Mouse (Mus musculus) left cerebral cortex, postnatal 36 days (tissue): Measurements from ENCODE around the gene Mrps34. TPM values are rescaled to one million over a fixed set of nuclear protein-coding genes. Genes with fewer than 3 reads are reported as not detected.
A peak's percentile ranks its signal among the peaks of the same experiment; 100 is the strongest.

Experiments
- DNase-seq, 2 experiments: peaks; one replicate each; pipeline ENCODE4 v3.0.0; 2021 to 2022; ENCODE audit warnings: low spot score in 2 of 2, mixed read lengths in 1 of 2
- intact Hi-C: fragments of 180-260 bp; cut with DNase I; formaldehyde crosslinking; loops from one replicate; pipeline ENCODE4 v1.15.1; 2025
- total RNA-seq, 2 experiments: library from RNA; stranded (reverse); gene quantifications; 2 replicates each; pipeline ENCODE4 v1.2.3; 2021

Mrps34 gene
- total RNA-seq, 2 experiments from 2014 or later = 61.8 to 74.6 TPM

DNA sequence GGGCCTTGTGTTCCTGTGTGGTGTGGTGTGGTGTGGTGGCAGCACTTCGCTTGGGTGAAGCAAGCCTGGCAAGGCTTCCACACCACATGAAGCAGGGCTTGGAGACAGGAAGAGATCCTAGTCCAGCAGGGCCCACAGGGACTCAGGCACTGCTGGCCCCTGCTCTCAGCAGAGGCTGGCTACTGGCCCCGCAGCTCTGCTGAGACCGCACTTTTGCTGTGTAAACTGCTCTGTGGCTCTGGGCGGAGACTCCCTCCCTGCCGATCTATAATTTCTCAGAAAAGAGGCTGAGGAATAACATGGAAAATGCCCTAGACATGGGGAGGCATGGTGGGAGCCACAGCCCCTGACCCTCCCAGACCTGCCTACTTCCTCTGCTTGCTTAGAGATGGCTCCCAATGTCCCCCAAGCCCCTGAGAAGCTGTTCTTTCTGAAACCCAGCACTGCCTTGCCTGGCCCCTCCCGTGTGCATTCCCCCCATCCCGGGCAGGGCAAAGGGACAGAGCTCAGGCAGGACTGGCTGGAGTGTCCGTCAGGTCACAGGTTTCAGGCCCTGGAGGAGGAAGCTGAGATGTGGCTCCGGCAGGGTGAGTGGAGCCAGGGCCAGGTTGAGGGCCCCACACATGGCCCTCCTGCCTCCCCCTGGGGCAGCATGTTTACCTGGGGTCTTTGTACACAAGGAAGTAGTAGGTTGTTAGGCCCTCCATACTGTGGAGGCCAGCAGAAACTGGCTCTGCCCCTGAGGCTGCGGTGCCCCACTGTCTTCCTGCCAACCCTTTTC, 17.4 kb upstream of the Mrps34 start:
- intact Hi-C loops = no loop called here
- no peak for DNase-seq

DNA sequence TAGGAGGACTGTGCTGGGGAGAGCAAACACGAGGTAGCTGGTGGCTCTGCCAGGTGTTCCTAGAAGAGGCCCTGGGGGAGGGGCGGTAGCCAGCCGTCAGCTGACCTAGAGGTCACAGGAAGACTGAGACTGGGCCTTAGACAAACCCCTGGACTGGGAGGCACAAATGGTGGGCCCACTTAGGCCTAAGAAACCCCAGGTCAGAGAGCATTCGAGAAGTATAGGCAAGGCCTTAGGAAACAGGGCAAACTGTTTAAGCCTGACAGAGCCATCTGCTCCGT, 16.9 kb upstream of the Mrps34 start:
- DNase-seq = no peak
- intact Hi-C loops = no loop called here

GRCm38 (mm10) chr17:24878531-24878930, 16.4 kb upstream of the Mrps34 start:
- intact Hi-C loops = no loop called here
- DNase-seq = no peak

- no peak for DNase-seq
- intact Hi-C loops = loop anchor here (5.0 kb wide), 1 partner anchor 135 kb away; no protein-coding TSS in a partner anchor
Observed at GRCm38 (mm10) chr17:24881738-24882440, 13.0 kb upstream of the Mrps34 start.

DNA sequence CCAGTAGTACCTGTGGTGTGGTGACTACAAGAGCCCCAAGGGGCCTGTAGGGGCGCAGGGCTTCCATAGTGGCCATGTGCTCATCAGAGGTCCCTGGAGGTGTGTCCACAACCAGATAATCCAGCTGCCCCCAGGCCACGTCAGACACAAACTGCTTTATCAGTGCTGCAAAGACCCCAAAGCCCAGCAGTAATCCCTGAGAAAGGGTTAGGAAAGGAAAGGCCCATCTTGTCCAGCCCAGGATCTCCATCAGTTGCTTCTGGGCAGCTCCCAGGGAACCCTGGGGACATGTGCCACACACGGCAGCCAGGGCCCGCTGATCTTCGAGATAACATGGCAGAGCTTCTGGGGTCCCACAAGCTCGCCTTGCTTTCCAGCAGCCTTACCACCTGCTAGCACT, 10.5 kb upstream of the Mrps34 start:
- intact Hi-C loops = loop anchor here (5.0 kb wide), 1 partner anchor 137 kb away; no protein-coding TSS in a partner anchor
- no peak for DNase-seq

- no peak for DNase-seq
- intact Hi-C loops = loop anchor here (2.0 kb wide), 1 partner anchor 35 kb away; the partner anchor contains the start of gene Fahd1
Observed at GRCm38 (mm10) chr17:24885356-24886133, 9.4 kb upstream of the Mrps34 start.

GRCm38 (mm10) chr17:24886134-24886931, 8.6 kb upstream of the Mrps34 start, which contains the start of the genes Nubp2 and Spsb3:
Nubp2 (minus strand) TSS chr17:24886349.
Spsb3 (plus strand) TSS chr17:24886643.
- intact Hi-C loops = loop anchor here (2.0 kb wide), 1 partner anchor 36 kb away; the partner anchor contains the start of gene Fahd1
- peak; percentile 97 for DNase-seq

- intact Hi-C loops = loop anchor here (2.0 kb wide), 1 partner anchor 36 kb away; the partner anchor contains the start of gene Fahd1
- DNase-seq = no peak
Observed at GRCm38 (mm10) chr17:24886932-24887271, 8.0 kb upstream of the Mrps34 start.

DNA sequence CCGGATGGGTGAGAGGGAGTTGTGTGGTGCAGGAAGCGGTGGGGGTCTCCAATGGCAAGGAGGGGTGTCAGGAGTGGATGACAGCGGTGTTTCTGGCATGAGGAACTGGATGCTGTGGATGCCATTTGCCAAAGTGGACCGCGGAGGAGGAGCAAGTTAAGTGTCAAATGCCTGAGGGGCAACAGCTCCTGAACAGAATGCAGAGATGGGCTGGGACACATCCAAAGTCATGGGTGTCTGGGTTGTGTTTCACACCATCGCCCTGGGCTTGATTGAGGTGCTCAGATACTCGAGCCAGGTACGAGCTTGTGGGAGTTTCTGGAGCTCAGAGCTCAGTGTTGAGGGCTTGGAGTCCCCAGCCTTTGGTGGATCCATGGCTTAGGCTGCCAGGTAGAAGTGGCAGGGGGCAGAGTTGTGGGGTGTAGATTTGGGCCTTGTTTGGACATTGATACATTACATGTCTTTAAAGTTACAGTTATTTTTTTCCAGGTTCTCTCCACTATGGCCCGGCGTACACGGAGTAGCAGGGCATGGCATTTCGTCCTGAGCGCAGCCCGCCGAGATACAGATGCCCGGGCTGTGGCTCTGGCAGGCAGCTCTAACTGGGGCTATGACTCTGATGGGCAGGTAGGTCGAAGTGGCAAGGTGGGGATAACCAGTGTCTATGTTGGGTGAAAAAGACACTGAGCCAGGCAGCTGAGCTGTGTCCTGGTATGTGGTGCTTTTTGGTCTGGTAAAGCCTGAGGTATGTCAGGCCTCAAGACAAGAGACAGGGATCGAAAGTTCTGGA, 7.4 kb upstream of the Mrps34 start:
- intact Hi-C loops = loop anchor here (2.0 kb wide), 1 partner anchor 37 kb away; the partner anchor contains the start of gene Fahd1
- no peak for DNase-seq

DNA sequence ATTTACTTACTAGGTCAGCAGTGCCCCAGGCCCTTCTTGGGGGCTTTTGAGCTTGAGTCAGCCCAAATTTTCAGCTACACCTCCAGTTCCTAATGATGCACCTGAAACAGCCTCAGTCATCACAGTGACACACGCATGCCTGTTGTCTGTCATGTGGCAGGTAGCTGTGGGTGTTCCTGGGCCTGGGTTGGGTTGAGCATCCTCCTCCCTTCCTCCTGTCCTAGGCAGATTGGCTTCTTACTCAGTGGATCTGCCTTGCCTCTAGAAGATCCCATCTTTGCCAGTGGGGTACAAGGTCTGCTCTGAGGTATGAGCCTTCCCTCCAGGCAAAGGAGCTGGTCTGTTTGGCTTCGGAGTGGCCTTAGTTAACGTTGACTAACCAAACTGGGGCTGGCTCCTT, 6.1 kb upstream of the Mrps34 start:
- DNase-seq = no peak
- intact Hi-C loops = no loop called here

DNA sequence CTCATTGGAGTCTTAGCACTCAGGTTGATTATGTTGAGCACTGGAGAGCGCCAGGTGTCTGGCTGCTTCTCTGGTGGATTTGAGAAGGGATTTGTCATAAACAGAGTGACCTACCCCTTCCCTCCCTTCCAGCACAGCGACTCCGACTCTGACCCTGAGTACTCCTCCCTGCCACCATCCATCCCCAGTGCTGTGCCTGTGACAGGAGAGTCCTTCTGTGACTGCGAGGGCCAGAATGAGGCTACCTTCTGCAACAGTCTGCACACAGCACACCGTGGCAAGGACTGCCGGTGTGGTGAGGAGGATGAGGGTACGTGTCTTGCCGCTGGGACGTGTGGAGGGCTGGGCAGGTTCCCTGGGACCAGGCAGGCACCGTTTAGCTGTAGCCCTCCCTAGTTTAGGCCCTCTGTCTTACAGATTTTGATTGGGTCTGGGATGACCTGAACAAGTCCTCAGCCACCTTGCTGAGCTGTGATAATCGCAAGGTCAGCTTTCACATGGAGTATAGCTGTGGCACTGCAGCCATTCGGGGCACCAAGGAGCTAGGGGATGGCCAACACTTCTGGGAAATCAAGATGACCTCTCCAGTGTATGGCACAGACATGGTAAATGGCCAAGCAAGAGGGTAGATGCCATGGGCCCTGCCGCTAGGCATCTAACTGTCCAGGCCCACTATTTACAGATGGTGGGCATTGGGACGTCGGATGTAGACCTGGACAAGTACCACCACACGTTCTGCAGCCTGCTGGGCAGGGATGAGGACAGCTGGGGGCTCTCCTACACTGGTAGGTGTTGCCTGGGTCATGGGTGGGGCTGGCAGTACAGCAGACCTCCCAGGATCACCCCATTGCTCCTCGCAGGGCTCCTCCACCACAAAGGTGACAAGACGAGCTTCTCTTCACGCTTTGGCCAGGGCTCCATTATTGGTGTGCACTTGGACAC, 4.5 kb upstream of the Mrps34 start:
- peak in 1 of 2 experiments; percentile 13 for DNase-seq
- intact Hi-C loops = no loop called here

- no peak for DNase-seq
- intact Hi-C loops = no loop called here
Observed at GRCm38 (mm10) chr17:24891321-24891720, 3.6 kb upstream of the Mrps34 start.

DNA sequence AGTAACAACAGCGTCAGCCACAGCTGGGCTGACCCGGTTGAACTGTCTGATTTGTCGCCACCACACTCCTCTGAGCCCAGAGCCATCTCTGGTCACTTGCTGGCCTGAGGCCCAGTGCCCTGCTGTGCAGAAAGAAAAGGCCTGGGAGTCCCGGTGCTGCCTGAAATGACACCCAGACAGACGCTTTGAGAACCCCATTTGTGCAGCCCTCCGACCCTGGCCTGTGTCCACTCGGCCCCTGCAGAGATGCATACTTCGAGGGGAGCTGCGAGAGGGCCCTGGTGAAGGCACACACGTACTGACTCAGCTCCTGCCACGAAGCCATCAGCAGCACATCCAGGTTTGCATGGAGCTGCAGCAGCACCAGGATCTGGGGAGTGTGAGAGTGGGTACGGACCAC, 2.1 kb upstream of the Mrps34 start:
- no peak for DNase-seq
- intact Hi-C loops = no loop called here

GRCm38 (mm10) chr17:24893276-24893675, 1.6 kb upstream of the Mrps34 start:
- intact Hi-C loops = no loop called here
- DNase-seq = no peak

GRCm38 (mm10) chr17:24894061-24894994, 588 bp upstream of the Mrps34 start:
- intact Hi-C loops = no loop called here
- no peak for DNase-seq

- DNase-seq = no peak
- intact Hi-C loops = no loop called here
Observed at GRCm38 (mm10) chr17:24895571-24896240, 790 bp downstream of the Mrps34 start.
